Mouse (Mus musculus): Measurements from ENCODE around the gene Bcl7a.

DNA sequence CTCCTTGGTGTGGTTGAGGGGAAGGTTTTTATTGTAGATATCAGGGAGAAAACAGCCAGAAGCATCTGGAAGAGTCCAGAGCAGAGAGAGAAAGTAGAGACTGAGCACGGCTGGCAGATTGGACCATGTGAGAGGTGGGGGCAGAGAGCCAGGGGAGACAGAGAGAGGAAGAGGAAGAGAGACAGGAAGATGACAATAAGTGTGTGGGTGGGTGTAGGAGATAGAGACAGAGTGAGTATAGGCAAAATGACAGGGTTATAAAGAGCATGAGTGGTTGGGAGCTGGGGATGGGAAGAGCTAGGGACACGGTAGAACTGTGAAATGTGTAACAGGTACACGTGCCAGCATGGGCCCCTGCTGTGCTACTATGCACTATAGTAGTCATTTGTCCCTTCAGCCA, 44.8 kb downstream of the Bcl7a start:
- TF ChIP-seq CTCF (IDR thresholded peaks at IDR 0.05; ENCODE audit: borderline replicate concordance, extremely low read depth, insufficient read depth, insufficient read length) (no peak), POLR2A (IDR thresholded peaks at IDR 0.05; ENCODE audit: borderline replicate concordance, extremely low read depth, insufficient read depth, insufficient read length, poor library complexity, severe bottlenecking) (no peak)

Measured in brain, embryonic 14.5 days (tissue).